14 mouse cellular contexts compared by ENCODE assay signal in the genomic region with DNA sequence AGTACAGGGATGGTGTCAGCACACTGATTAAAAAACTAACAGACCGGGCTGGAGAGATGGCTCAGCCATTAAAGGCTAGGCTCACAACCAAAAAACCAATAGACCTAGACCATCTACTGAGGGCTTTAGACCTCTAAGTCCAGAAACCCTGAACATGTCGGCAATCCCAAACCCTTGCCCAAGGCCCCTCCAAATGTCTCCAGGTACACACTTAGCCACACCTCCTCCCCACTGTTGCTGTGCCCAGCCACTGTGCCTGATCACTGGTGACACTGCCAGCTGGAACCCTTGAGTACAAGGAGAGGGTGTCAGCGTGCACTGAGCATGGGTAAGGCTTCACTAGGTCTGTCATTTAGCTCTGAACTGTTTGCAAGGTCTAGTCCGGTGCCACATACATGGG.
"Had no signal": no experiment of that assay in that cellular context is flagged by ENCODE, and none has a peak within 500 bp of the region (broad histone marks: within the 10 kb centered on the region; RNA-seq: fewer than 3 reads in every experiment).

No protein-coding gene starts in this region.

- H3K9ac ChIP-seq: limb, embryonic 13.5 days; liver, embryonic 12.5 days; lung, embryonic 14.5 days; neural tube, embryonic 15.5 days had no signal

- H3K27ac ChIP-seq: limb, embryonic 13.5 days; liver, embryonic 12.5 days; midbrain, embryonic 10.5 days; neural tube, embryonic 15.5 days had no signal

- H3K4me2 ChIP-seq: limb, embryonic 13.5 days; liver, embryonic 12.5 days; lung, embryonic 14.5 days; neural tube, embryonic 15.5 days had no signal

- H3K9me3 ChIP-seq: limb, embryonic 13.5 days; liver, embryonic 12.5 days; midbrain, embryonic 10.5 days; neural tube, embryonic 15.5 days had no signal

- H3K4me3 ChIP-seq: limb, embryonic 13.5 days; liver, embryonic 12.5 days; midbrain, embryonic 10.5 days; myocyte; neural tube, embryonic 15.5 days had no signal

- H3K27me3 ChIP-seq: limb, embryonic 13.5 days; liver, embryonic 12.5 days; neural tube, embryonic 15.5 days had no signal

- DNase-seq: left cerebral cortex, postnatal 4 days; lung, embryonic 14.5 days; lung, postnatal 10 days; lung, postnatal 4 days; midbrain, embryonic 14.5 days; right cerebral cortex, adult 18-20 months; right cerebral cortex, postnatal 25 days; thymus, postnatal 36 days had no signal

- ATAC-seq: intestine, embryonic 16.5 days; liver, embryonic 12.5 days had no signal
